9 mouse cellular contexts compared by ENCODE assay signal in the genomic region with DNA sequence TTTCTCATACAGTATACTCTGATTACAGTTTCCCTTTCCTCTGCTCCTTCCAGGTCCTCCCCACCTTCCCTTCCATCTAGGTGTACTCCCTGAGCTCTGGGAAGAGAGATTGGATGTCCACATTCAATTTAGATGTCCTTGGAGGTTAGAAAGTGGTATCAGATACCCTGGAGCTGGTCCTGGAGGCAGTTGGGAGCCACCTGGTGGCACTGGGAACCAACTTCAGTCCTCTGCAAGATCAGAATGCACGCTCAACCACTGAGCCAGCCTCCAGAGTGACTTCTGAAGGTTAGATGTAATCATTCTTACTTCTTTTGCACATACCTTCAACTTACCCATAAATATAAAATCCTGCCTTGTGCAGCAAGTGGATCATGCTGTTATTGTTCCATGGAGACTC.
A peak's percentile ranks its signal among the peaks of the same experiment; 100 is the strongest.
DNase-seq lines count a peak whose midpoint lies in the region; ATAC-seq and TF ChIP-seq lines count a peak whose summit lies in the region.
"Had no signal": no experiment of that assay in that cellular context is flagged by ENCODE, and none has a peak within 500 bp of the region (broad histone marks: within the 10 kb centered on the region; RNA-seq: fewer than 3 reads in every experiment).

No protein-coding gene starts in this region.

- no peaks in the 10 kb centered on the region for H3K4me1 ChIP-seq in lung, postnatal 0 days (ENCODE audit: insufficient read depth, low read depth, low read length)
- H3K4me1 ChIP-seq: lung, embryonic 15.5 days had no signal

- H3K9me3 ChIP-seq in lung, postnatal 0 days (ENCODE audit: low read length): no peaks in the 10 kb centered on the region
- H3K9me3 ChIP-seq: lung, embryonic 15.5 days had no signal

- peak; percentile 67 for TF ChIP-seq CTCF in layer of hippocampus, adult 2 months (conservative IDR thresholded peaks at IDR 0.05)
- TF ChIP-seq CTCF in lung, postnatal 0 days (IDR thresholded peaks at IDR 0.05): peak; percentile 63

- DNase-seq in cerebellum, postnatal 10 days: peak; percentile 43 to 45
- DNase-seq in cerebellum, adult 8-10 months: no peak
- DNase-seq in layer of hippocampus, adult 2 months (ENCODE audit: low spot score in 2 of 2): no peak
- no peak for DNase-seq in layer of hippocampus, postnatal 25 days (ENCODE audit: extremely low spot score in 1 of 2, low spot score in 1 of 2)
- DNase-seq in R1 (ENCODE audit: low read depth, low spot score): peak; percentile 10
- DNase-seq in lung, postnatal 0 days (ENCODE audit: low spot score): no peak
- DNase-seq in right cerebral cortex, adult 2 months (ENCODE audit: low spot score in 2 of 2): no peak
- DNase-seq in heart, adult 9 months (ENCODE audit: low spot score in 2 of 2): no peak

- H3K36me3 ChIP-seq in lung, postnatal 0 days (ENCODE audit: insufficient read depth, low read length): no peaks in the 10 kb centered on the region
- H3K36me3 ChIP-seq: lung, embryonic 15.5 days had no signal

- 0 out of 2 replicates have a peak, but pooled peaks have one; percentile 32 for ATAC-seq in lung, postnatal 0 days

- no peak overlapping the region for H3K27ac ChIP-seq in layer of hippocampus, adult 2 months
- no peak overlapping the region for H3K27ac ChIP-seq in lung, postnatal 0 days (ENCODE audit: low read length)
- H3K27ac ChIP-seq: lung, embryonic 15.5 days had no signal

- H3K4me2 ChIP-seq in lung, postnatal 0 days (replicated peaks; ENCODE audit: low read depth, low read length): no peak overlapping the region
- H3K4me2 ChIP-seq: lung, embryonic 15.5 days had no signal

- 50% methylated on average over 1 of the region's 1 CpGs for WGBS in lung, postnatal 0 days

- no peak for TF ChIP-seq EP300 in lung, postnatal 0 days (IDR thresholded peaks at IDR 0.05)

- no peak overlapping the region for H3K9ac ChIP-seq in lung, postnatal 0 days (replicated peaks; ENCODE audit: low read depth)
- H3K9ac ChIP-seq: lung, embryonic 15.5 days had no signal

- no peak overlapping the region for H3K4me3 ChIP-seq in layer of hippocampus, adult 2 months
- H3K4me3 ChIP-seq in lung, postnatal 0 days (ENCODE audit: low read depth, low read length): no peak overlapping the region
- H3K4me3 ChIP-seq: lung, embryonic 15.5 days had no signal

- no peaks in the 10 kb centered on the region for H3K27me3 ChIP-seq in lung, postnatal 0 days (replicated peaks; ENCODE audit: insufficient read depth, low read length)
- H3K27me3 ChIP-seq: lung, embryonic 15.5 days had no signal

Comparison
In these comparisons a context has a peak if more than half of its experiments do, and no peak if none do; other contexts are left out.
1. DNase-seq: peak in cerebellum, postnatal 10 days (2 of 2) and R1 (single experiment); none in cerebellum, adult 8-10 months (single experiment), layer of hippocampus, adult 2 months (0 of 2), layer of hippocampus, postnatal 25 days (0 of 2), lung, postnatal 0 days (single experiment), right cerebral cortex, adult 2 months (0 of 2) and heart, adult 9 months (0 of 2).